Mouse (Mus musculus): ENCODE measurements around the gene Ehbp1. TPM values are rescaled to one million over a fixed set of nuclear protein-coding genes. Genes with fewer than 3 reads are reported as not detected.

Gene Ehbp1
- 10 to 100 TPM; 22.0 to 26.8 TPM for total RNA-seq (2021)
- long read RNA-seq, experiment 1, partial matches to known transcripts, result 2 of 3 reads
- long read RNA-seq, experiment 1, other reads (novel, unspliced or antisense), result 1 of 3 reads
- long read RNA-seq, experiment 2, partial matches to known transcripts, result 0 of 1 reads
- long read RNA-seq, experiment 2, other reads (novel, unspliced or antisense), result 1 of 1 reads

DNA sequence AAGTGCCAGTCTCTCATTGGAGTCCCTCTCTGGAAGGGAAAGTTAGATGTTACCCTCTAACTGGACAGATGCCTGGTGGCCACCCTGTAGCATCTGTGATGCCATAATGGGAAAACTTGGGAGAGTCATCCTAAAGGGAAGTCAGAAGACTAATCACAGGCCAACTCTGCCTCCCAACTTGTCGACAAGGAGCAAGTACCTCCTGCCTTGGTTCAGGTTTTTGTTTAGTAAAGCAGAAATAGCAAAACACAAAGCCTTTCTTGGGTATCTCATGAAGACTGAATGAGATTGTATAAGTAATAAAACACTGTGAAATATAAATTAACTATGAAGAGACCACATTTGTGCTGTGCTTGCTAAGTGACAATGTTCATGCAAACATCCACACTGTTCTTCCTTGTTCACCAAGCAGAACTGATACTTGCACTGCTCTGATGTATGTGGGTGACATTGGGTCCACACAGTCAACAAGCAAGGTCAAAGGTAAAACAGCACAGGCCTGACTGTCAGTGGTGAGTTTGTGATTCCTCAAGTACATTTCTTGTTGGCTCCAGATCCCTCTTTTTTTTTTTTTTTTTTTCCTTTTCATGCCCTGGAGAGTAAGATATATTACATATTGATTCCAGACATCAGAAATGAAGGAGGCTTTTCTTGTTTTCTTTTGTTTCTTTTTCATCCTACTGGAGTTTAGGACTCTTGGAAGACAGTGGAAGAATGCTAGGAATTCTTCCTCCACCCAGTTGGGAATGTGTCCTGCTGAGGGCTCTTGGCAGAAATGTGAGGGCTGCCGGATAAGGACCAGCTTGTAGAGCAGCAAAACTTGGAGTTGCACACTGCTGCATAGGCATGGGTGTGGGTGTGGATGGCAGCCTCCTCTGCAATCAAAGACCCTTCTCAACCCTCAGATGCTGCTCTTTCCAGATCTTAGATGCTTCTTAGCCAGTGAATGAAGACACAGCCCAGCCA is at the start of gene Ehbp1:
Gene Ehbp1, minus strand, starts transcription at position 51 of the 966 bp plus-strand sequence.
- DNase-seq, result no peak

DNA sequence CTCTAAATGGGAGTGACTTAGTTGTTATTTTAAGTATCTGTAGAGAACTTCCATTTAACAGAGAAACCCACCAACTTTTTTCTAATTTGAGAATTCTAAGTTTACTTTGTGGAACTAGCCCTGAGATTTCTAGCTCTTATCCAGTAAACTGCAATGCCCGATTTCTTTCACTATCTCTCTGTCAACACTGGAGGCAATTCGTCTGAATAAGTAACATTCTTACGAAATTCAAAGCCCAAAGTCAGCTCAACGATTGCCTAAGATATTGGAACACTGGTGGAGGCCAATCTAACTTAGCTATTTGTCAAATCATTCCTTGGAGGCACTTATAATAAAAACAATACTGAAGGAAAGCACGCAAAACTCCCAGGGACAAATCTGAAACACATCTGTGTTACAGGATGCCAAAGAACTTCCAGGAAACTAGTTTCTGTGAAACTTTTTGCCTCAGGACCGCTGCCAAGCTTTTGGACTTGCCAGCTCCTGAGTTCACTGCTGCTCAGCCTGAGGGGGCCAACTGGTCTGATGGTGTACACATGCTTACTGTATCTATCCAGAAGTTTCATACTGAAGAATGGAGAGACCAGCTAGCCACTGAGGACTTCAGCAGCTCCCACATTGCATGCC is 45.5 kb upstream of the Ehbp1 start:
- peak; percentile 67 for DNase-seq

GRCm38 (mm10) chr11:22383532-22383931 is 41.4 kb upstream of the Ehbp1 start:
- DNase-seq, result no peak

- no peak for DNase-seq
These were observed 32.7 kb upstream of the Ehbp1 start for GRCm38 (mm10) chr11:22374811-22375210.

- peak; percentile 47 for DNase-seq
These were observed 31.2 kb upstream of the Ehbp1 start for GRCm38 (mm10) chr11:22373290-22373674.

DNA sequence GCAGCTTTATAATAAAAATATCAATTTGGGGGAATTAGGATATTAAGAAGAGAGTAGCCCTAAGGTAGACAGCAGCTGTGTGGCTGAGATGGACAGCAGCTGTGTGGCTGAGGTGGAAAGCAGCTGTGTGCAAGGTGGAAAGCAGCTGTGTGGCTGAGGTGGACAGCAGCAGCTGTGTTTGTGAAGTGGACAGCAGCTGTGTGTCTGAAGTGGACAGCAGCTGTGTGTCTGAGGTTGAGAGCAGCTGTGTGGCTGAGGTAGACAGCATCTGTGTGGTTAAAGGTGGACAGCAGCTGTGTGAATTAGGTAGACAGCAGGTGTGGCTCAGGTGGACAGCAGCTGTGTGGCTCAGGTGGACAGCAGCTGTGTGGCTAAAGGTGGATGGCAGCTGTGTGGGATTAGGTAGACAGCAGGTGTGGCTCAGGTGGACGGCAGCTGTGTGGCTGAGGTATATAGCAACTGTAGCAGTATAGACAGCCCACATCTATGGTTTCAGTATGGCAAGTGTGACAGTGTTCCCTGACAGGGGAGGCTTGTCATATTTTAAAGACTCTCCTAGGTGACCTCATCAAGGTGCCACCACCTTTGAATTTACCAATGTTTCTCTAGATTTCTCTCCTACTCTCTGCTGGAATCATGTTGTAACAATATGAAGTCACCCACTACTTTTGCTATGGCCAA is 30.7 kb upstream of the Ehbp1 start:
- no peak for DNase-seq

- no peak for DNase-seq
These were observed 27.7 kb upstream of the Ehbp1 start for GRCm38 (mm10) chr11:22369841-22370240.

DNA sequence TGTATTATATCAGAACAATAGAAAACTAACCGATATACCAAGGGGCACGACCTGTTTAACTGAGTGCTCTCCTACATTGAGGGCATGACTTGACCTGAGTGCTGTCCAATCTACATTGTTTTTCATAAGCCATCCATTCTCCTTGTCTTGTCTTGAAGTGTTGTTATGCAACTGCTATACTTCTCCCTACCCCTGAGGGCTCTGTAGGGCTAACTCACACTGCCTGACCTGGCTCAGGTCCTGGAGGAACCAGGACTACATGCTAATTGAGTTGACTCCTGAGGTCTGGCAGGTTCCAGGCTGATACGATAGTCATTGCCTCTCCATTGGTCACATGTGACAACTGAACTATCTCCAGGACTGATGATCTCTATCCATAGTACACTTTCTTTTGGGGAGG is 26.5 kb upstream of the Ehbp1 start:
- no peak for DNase-seq

GRCm38 (mm10) chr11:22366486-22366885 is 24.4 kb upstream of the Ehbp1 start:
- no peak for DNase-seq

DNA sequence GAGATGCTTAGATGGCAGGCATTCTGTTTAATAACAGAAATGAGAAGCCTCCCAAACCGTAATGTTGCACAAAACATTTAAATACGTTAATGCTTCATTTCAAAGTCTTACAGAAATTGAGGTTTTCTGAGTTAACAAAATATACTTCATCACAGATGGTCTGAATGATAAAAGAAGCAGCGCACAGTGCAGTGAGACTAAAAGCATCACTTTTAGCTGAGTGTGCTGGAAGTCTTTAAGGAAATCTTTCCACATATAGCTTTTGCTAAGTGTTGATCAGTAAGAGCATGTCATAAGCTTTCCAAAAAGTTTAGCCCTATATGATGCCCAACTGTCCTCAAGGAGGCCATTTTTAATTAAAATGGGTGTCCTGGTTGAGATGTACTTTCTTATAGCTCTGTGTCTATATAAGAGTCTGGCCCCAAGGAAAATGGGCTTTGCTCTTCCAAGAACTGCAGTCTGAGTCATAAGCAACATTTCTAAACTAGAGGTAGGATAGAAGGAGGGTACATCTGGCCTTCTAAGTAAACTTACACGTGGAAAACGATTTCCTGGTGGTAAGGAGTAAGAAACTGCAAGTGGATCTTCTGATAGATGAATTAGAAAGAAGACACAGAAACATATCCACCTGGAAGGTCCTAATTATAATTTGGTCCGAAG is 12.0 kb upstream of the Ehbp1 start:
- no peak for DNase-seq

DNA sequence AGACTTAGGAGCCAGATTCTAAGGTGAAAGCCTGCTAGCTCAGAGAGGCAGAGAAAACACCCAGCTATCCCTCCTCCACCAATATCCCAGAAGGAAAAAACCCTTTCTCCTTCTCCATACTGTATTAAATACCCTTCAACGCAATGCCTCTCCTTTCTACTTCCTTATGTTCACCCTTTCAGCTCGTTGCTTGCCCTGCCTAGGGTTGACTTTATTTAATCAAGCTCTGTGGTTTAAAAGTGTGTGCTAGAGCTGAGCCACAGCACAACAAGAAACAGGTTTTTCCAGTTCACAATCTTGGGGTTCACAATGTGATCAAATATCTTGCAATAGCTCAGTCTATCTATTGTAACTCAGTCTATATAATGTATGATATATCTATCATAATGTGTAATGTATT is 7.9 kb upstream of the Ehbp1 start:
- no peak for DNase-seq

DNA sequence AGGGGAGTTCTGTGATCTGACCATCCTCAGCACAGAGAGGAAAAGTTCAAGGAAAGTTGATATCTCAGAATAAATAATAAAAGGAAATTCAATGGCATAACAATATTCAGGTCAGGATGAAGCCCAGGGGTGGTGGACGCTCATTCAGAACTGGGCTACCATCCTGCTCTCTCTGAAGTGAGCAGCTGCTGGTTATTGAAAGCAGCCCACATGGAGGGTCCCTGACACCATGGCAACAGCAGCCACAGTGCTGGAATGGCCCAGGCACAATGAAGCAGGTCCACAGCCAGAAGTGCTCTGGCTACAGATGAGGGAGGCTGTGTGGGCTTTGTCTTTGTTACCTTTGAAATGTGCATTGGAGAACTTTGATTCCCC is 6.4 kb upstream of the Ehbp1 start:
- DNase-seq, result no peak

- no peak for DNase-seq
These were observed 5.8 kb upstream of the Ehbp1 start for GRCm38 (mm10) chr11:22347651-22348535.

- no peak for DNase-seq
These were observed 14.7 kb downstream of the Ehbp1 start for GRCm38 (mm10) chr11:22327302-22327910.

DNA sequence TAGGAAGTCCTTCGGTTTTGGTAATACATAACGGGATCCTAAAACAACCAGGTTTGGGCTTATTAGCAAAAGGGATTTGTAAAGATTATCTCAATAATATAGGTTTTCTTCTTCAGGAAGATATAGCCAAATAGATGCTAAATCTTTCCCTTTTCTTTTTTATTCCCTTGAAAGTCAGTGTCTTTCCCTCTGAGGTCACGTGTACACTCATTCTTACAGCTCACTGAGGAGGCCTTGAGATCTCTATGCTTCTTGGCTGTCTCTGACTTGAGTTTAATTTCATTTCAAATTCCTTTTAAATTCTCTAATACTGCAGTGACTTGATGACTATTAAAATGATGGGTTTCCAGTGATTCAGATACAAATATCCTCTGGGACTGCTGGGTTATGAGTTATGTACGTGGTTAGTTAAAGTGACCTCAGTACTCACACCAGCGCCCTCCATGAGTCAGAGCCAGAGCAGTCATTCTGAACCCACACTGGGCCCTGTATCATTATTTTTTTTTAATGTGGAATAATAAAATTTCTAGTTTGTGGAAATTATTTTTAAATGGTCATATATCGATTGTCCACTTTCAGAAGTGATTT is 24.2 kb downstream of the Ehbp1 start:
- peak; percentile 4 for DNase-seq

DNA sequence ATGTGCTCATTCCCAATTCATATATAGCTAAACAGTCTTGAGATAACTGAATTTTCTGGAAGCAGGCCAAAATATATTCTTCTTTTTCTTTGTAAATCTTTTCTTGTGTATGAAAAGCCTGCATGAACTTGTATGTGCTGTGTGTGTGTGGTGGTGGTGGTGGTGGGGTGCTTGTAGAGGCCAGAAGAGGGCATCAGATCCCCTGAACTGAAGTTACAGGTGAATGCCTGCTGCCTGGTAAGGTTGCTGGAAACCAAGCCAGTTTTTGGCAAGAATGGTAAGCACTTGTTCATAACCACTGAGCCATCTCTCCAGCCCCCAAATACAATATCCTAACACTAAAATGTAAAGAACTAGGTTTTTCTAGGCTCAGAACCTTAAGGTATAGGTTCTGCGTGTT is 26.3 kb downstream of the Ehbp1 start:
- DNase-seq, result no peak

DNA sequence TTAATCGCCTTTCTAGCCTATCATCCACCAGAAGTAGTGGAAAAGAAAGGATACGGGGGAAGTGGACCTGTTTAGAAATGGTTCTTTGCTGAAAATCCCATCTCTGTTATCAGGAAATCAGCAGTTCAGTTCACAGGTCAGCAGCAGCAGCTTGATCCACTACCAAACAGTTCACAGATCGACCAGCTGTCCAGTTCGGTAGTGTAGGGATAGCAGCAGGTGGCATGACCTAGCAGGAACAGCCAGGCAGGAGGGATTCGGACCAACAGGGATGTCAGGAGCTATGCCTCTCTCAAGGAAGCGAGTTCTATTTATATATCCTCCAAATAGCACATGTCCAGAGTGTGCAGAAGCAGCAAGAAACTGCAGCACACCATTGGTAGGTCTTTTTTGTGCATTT is 40.9 kb downstream of the Ehbp1 start:
- DNase-seq, result no peak

DNA sequence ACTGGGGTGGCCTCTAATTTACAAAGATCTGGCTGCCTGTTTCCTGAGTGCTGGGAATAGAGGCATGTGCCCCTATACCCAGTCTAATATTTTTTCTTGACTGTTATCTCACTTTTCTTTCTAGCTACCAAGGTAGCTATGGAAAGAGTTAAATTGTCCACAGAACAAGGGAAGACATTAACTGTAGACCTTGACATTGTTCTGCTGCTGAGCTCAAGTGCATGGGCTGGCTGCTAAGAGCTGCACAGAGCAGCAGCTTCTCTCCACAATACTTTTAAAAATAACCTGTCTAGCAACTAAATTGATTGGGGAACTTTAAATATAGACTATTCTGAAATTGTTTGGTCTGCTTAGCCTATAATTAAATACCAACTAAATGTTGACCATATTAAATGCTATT is 52.9 kb downstream of the Ehbp1 start:
- no peak for DNase-seq

DNA sequence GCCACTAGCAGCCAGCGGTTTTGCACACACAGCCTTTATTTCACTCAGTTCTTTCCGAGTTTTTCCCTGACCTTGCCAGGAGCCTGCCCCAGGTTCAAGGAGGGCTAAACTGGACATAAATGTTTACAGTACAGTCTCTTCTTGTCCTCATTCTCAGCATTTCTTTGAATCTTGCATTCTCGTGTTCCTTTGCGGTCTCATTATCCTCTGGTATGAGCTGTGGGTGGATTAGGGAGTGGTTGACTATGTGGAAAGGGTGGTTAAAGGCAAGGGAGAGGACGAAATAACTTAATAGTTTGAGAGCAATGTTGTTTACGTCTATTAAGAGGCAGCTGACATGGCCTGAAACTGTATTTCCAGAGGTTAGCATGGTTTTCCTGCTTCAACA is 54.6 kb downstream of the Ehbp1 start:
- DNase-seq, result no peak

- DNase-seq, result peak; percentile 98
These were observed 55.1 kb downstream of the Ehbp1 start for GRCm38 (mm10) chr11:22286885-22287512.
